Mouse (Mus musculus) intestine, embryonic 14.5 days (tissue): ENCODE results near the gene Adh5. TPM values are rescaled to one million over a fixed set of nuclear protein-coding genes. Genes with fewer than 3 reads are reported as not detected.

ENCODE experiments used
- ATAC-seq: fragments of 200-750 bp; cut with Nextera tagmentation; replicated peaks from 2 replicates; pipeline ENCODE4 v1.8.0; 2017; ENCODE audit warnings: low read depth, moderate number of reproducible peaks, moderate TSS enrichment, moderate library complexity; ENCODE audit not compliant: low FRiP score, low TSS enrichment
- DNase-seq: peaks from one replicate; pipeline ENCODE4 v3.0.0-alpha.2; 2018; ENCODE audit warnings: low spot score
- H3K27ac ChIP-seq: fragments of 300-500 bp; sonication (generic); 2 replicates; pipeline ENCODE4 v1.5.1; 2014; ENCODE audit warnings: low read depth, mild to moderate bottlenecking, control low read depth
- H3K27me3 ChIP-seq: fragments of 300-500 bp; sonication (generic); replicated peaks from 2 replicates; pipeline ENCODE4 v1.6.1; 2014; ENCODE audit warnings: low read length, control low read depth; ENCODE audit not compliant: control insufficient read depth, insufficient read depth
- H3K36me3 ChIP-seq: fragments of 300-500 bp; sonication (generic); 2 replicates; pipeline ENCODE4 v1.6.1; 2014; ENCODE audit warnings: low read length, control low read depth; ENCODE audit not compliant: control insufficient read depth, insufficient read depth
- H3K4me1 ChIP-seq: fragments of 300-500 bp; sonication (generic); replicated peaks from 2 replicates; pipeline ENCODE4 v1.6.1; 2014; ENCODE audit warnings: low read length, control low read depth, mixed read lengths; ENCODE audit not compliant: control insufficient read depth, insufficient read depth
- H3K4me2 ChIP-seq: fragments of 300-500 bp; sonication (generic); 2 replicates; pipeline ENCODE4 v1.6.1; 2014; ENCODE audit warnings: low read length
- H3K4me3 ChIP-seq: fragments of 300-500 bp; sonication (generic); 2 replicates; pipeline ENCODE4 v1.5.1; 2014; ENCODE audit warnings: low read depth, low read length, control low read depth, mixed read lengths
- H3K9ac ChIP-seq: fragments of 300-500 bp; sonication (generic); 2 replicates; pipeline ENCODE4 v1.6.1; 2014; ENCODE audit warnings: mild to moderate bottlenecking, low read length
- H3K9me3 ChIP-seq: fragments of 300-500 bp; sonication (generic); 2 replicates; pipeline ENCODE4 v1.6.1; 2016; ENCODE audit warnings: low read length, control low read depth; ENCODE audit not compliant: control insufficient read depth
- WGBS: fragments of 180-500 bp; shearing (Covaris S2); extraction: QIAGEN DNeasy Blood & Tissue Kit; methylation state at CpG from one replicate; pipeline ENCODE4 v1.1.7; 2014; 5-methylcytosine and 5-hydroxymethylcytosine counted together
- polyA plus RNA-seq: library from polyadenylated mRNA; unstranded; fragments of >200 nt; fragmentation: Nextera tagmentation; extraction: Ambion mirVana; gene quantifications from 2 replicates; pipeline ENCODE4 v1.2.1, GENCODE M21; 2014

The Adh5 gene
- polyA plus RNA-seq, 1 experiment from 2014 or later: 207 TPM

- H3K9ac ChIP-seq: no peak overlapping the region
- no peak overlapping the region for H3K4me3 ChIP-seq
- no peak for ATAC-seq
- peaks cover 80% of the 10 kb centered on the region for H3K36me3 ChIP-seq
- H3K4me1 ChIP-seq: peaks cover 9% of the 10 kb centered on the region
- no peaks in the 10 kb centered on the region for H3K27me3 ChIP-seq
- H3K4me2 ChIP-seq: no peak overlapping the region
- no peak overlapping the region for H3K27ac ChIP-seq
- DNase-seq: no peak
- H3K9me3 ChIP-seq: no peaks in the 10 kb centered on the region
- 79% methylated on average over 12 of the region's 12 CpGs for WGBS
These were observed 5.4 kb downstream of the Adh5 start for GRCm38 (mm10) chr3:138448077-138448860.

GRCm38 (mm10) chr3:138452169-138452568, 9.3 kb downstream of the Adh5 start:
- ATAC-seq: no peak
- Histone ChIP-seq H3K27ac (no peak overlapping the region), H3K4me1 (no peaks in the 10 kb centered on the region), H3K9me3 (no peaks in the 10 kb centered on the region), H3K27me3 (no peaks in the 10 kb centered on the region), H3K36me3 (peaks cover 92% of the 10 kb centered on the region), H3K4me3 (no peak overlapping the region), H3K4me2 (no peak overlapping the region), H3K9ac (no peak overlapping the region)
- WGBS: 79% methylated on average over 10 of the region's 10 CpGs
- no peak for DNase-seq

GRCm38 (mm10) chr3:138454234-138454633, 11.3 kb downstream of the Adh5 start:
- ATAC-seq (no peak), DNase-seq (no peak)
- no peak overlapping the region for H3K9ac ChIP-seq
- no peaks in the 10 kb centered on the region for H3K9me3 ChIP-seq
- H3K4me2 ChIP-seq: no peak overlapping the region
- WGBS: 94% methylated on average over 1 of the region's 1 CpGs
- no peak overlapping the region for H3K27ac ChIP-seq
- H3K36me3 ChIP-seq: peaks cover 94% of the 10 kb centered on the region
- no peaks in the 10 kb centered on the region for H3K27me3 ChIP-seq
- H3K4me3 ChIP-seq: no peak overlapping the region
- H3K4me1 ChIP-seq: no peaks in the 10 kb centered on the region

- WGBS: 92% methylated on average over 13 of the region's 13 CpGs
- ATAC-seq (no peak), DNase-seq (no peak)
- Histone ChIP-seq H3K9me3 (no peaks in the 10 kb centered on the region), H3K27me3 (no peaks in the 10 kb centered on the region), H3K4me1 (no peaks in the 10 kb centered on the region), H3K27ac (no peak overlapping the region), H3K9ac (no peak overlapping the region), H3K36me3 (peaks cover 94% of the 10 kb centered on the region), H3K4me2 (no peak overlapping the region), H3K4me3 (no peak overlapping the region)
These were observed 12.0 kb downstream of the Adh5 start for GRCm38 (mm10) chr3:138454711-138455435.

GRCm38 (mm10) chr3:138458441-138458840, 15.5 kb downstream of the Adh5 start:
- no peaks in the 10 kb centered on the region for H3K4me1 ChIP-seq
- no peaks in the 10 kb centered on the region for H3K9me3 ChIP-seq
- no peaks in the 10 kb centered on the region for H3K27me3 ChIP-seq
- peaks cover 92% of the 10 kb centered on the region for H3K36me3 ChIP-seq
- ATAC-seq: no peak
- H3K9ac ChIP-seq: no peak overlapping the region
- H3K4me2 ChIP-seq: no peak overlapping the region
- no peak for DNase-seq
- no peak overlapping the region for H3K27ac ChIP-seq
- 98% methylated on average over 3 of the region's 3 CpGs for WGBS
- H3K4me3 ChIP-seq: no peak overlapping the region

GRCm38 (mm10) chr3:138460260-138460659, 17.4 kb downstream of the Adh5 start:
- no peak overlapping the region for H3K27ac ChIP-seq
- H3K9me3 ChIP-seq: no peaks in the 10 kb centered on the region
- no peaks in the 10 kb centered on the region for H3K4me1 ChIP-seq
- no peak overlapping the region for H3K9ac ChIP-seq
- H3K27me3 ChIP-seq: no peaks in the 10 kb centered on the region
- no peak overlapping the region for H3K4me3 ChIP-seq
- ATAC-seq (no peak), DNase-seq (no peak)
- 88% methylated on average over 13 of the region's 13 CpGs for WGBS
- H3K36me3 ChIP-seq: peaks cover 94% of the 10 kb centered on the region
- no peak overlapping the region for H3K4me2 ChIP-seq

GRCm38 (mm10) chr3:138461832-138462231, 18.9 kb downstream of the Adh5 start:
- Histone ChIP-seq H3K36me3 (peaks cover 94% of the 10 kb centered on the region), H3K4me2 (no peak overlapping the region), H3K27ac (no peak overlapping the region), H3K4me3 (no peak overlapping the region), H3K9ac (no peak overlapping the region), H3K9me3 (no peaks in the 10 kb centered on the region), H3K27me3 (no peaks in the 10 kb centered on the region), H3K4me1 (no peaks in the 10 kb centered on the region)
- WGBS: 94% methylated on average over 3 of the region's 3 CpGs
- DNase-seq (no peak), ATAC-seq (no peak)

- 57% methylated on average over 2 of the region's 2 CpGs for WGBS
- DNase-seq: peak; percentile 61
- no peak for ATAC-seq
- Histone ChIP-seq H3K4me3 (no peak overlapping the region), H3K27ac (no peak overlapping the region), H3K4me2 (no peak overlapping the region), H3K36me3 (peaks cover 95% of the 10 kb centered on the region), H3K9ac (no peak overlapping the region), H3K27me3 (no peaks in the 10 kb centered on the region), H3K9me3 (no peaks in the 10 kb centered on the region), H3K4me1 (no peaks in the 10 kb centered on the region)
These were observed 20.2 kb downstream of the Adh5 start for GRCm38 (mm10) chr3:138463137-138463536.
